Mouse (Mus musculus) myocyte (in vitro differentiated cells): ENCODE results near the gene Fam131c.

ENCODE experiments used
- CEBPB ChIP-seq: IDR thresholded peaks from 2 replicates; pipeline ENCODE4 v1.6.1; 2011; ENCODE audit warnings: mild to moderate bottlenecking, moderate library complexity; ENCODE audit not compliant: poor library complexity, insufficient read depth, severe bottlenecking
- MAX ChIP-seq: IDR thresholded peaks from one replicate; pipeline ENCODE4 v1.6.1; 2011; ENCODE audit warnings: low read depth, mild to moderate bottlenecking, control low read depth
- MYOG ChIP-seq, 3 experiments: IDR thresholded peaks; one replicate each; pipeline ENCODE4 v1.6.1; 2011; ENCODE audit warnings: control low read depth in 2 of 3, low read depth in 2 of 3, mild to moderate bottlenecking in 2 of 3; ENCODE audit not compliant: insufficient read length in 2 of 3, control insufficient read depth in 1 of 3, insufficient read depth in 1 of 3
- POLR2A ChIP-seq: IDR thresholded peaks from one replicate; pipeline ENCODE4 v1.6.1; 2011; ENCODE audit warnings: low read depth, mild to moderate bottlenecking, control low read depth, moderate library complexity; ENCODE audit not compliant: insufficient read length
- USF1 ChIP-seq: IDR thresholded peaks from one replicate; pipeline ENCODE4 v1.6.1; 2011; ENCODE audit warnings: low read depth, mild to moderate bottlenecking, control low read depth, moderate library complexity

DNA sequence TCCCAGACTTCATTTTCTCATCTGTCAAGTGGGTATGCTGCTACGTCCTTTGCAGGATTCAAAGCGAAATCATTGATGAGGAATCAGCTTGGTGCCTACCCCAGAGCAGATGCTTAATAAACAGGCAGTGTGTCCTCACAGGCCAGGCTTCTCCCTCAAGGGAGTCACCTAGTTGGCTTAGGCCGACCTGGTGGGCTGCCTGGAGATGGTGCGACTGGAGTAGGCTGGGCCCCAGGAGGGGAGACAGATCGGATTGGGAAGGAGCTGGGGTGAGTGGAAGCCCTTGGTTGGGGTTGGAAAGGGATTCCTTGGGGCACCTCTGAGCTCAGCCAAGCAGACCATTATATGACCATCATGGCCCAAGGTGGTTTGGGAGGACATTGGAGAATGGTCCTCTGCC is 4.4 kb downstream of the Fam131c start:
- TF ChIP-seq CEBPB (no peak), POLR2A (no peak), MAX (no peak), MYOG (IDR thresholded peaks at IDR 0.05; ENCODE audit: control insufficient read depth in 1 of 3, insufficient read depth in 1 of 3, insufficient read length in 2 of 3, low read depth in 2 of 3) (no peak), USF1 (no peak)
